Mouse (Mus musculus): ENCODE results near the gene Utrn.

DNA sequence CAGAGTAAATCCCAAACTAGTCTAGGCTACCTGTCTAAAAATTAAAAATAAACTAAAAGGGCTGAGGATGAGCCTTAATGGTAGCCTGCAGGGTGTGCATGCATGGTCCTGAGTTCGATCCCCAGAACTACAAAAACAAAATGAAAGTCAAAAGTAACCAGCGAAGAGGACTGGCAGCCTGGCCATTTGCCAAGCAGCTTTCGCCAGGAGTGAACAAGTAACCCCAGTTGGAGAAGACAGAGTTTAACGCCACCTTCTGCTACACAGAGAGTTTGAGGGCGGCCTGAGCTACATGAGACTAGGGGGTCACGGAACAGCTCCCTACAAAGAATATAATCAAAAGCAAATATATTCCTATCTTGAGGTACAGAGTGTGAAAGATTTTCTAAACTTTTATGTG, 4.0 kb downstream of the Utrn start:
- TF ChIP-seq CTCF (IDR thresholded peaks at IDR 0.05; ENCODE audit: low read depth) (no peak), EP300 (IDR thresholded peaks at IDR 0.05; ENCODE audit: low read depth) (no peak)
